Mouse (Mus musculus) heart, adult 11 months (tissue): ENCODE measurements around the gene Nsa2.

Source experiments
- DNase-seq: peaks from one replicate; pipeline ENCODE4 v3.0.0; 2022

Gene Nsa2

DNA sequence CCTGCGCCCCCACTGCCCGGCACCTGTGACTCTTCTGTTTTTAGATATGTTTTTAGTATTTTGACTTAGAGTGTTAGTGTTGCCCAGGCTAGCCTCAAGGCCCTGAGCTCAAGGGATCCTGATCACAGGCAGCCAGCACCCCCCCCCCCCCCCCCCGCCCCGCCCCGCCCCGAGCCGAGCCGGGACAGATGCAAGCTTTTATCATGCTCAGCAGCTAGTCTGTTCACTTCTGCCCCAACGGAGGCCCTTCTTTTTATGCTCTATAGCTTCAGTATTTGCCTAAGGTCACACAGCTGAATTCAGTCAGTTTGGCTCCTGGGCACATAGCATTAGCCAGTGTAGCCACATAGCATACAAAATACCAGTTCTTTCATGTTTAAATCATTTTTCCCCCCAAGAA is 51.4 kb downstream of the Nsa2 start:
- peak; percentile 31 for DNase-seq

DNA sequence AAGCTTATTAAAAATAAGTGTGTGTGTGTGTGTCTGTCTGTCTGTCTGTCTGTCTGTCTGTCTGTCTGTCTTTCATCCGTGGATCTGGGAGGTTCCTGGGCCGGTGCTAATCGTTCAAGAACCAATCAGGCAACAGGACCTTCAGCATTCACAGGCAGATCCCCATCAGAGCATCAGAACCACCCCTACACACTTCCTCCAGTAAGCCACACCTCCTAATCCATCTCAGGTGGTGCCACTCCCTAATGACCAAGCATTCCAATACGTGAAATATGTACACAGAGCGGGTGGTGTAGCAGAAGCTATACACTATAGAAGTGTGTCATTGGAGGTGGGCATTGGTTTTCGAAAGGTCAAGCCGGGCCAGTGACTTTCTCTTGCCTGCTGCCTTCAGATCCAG is 55.3 kb downstream of the Nsa2 start:
- peak; percentile 43 for DNase-seq

DNA sequence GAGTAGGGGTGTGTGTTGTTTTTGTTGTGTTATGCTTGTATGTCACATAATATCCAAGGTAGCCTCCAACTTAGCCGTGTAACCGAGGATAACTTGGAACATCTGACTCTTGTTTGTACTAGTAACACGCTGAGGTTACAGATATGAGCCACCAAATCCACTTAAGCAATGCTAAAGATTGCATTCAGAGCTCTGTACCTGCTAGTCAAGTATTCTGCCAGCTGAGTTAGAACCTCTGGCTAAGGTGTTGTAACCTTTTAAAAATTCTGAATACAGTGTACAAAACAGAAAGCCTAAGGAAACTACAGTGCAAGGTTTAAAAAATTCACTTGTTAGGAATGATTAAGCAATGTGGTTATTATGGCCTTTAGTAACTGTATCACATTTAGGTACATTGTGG is 57.1 kb downstream of the Nsa2 start:
- DNase-seq = peak; percentile 12

DNA sequence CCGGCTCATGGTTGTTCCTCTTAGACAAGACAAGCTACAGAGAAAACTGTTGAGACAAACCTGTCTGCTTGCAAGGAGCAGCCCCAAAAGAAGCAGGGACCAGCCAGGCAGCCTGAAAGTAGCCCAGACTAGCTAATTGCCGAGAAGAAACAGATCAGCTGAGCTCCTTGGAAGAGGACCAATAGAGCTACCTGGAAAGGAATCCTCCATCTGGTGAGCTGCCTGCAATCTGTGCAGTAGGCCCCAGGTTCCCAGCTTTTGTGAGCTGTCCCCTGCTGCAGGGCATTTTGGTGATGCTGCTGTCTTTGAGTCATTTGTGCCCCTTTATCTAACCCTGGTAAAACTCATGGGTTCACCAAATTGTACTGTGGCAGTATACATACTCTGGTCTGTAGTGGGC is 57.5 kb downstream of the Nsa2 start:
- peak; percentile 41 for DNase-seq
